Mouse (Mus musculus): Measurements from ENCODE around the gene Lrrtm3.

The Lrrtm3 gene

DNA sequence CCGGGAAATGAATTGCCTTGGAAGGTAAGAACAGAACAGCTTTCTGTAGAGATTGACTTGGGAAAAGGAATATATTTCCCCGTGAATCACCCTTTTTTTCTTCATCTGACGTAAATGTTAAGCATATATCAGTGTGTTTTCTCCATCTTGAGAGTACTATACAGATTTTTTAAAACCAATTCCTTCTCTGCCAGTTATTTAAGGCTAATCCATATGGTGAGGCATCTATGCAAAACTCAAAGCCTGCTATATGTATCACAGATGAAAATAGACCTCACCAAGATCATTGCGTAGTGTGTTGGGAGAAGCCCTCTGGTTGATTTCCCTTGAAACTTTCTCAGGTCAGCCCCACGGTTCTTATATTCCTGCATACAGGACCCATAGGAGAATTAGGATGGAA lies 195.5 kb downstream of the Lrrtm3 start:
- DNase-seq (ENCODE audit: low read depth, low spot score): no peak

DNA sequence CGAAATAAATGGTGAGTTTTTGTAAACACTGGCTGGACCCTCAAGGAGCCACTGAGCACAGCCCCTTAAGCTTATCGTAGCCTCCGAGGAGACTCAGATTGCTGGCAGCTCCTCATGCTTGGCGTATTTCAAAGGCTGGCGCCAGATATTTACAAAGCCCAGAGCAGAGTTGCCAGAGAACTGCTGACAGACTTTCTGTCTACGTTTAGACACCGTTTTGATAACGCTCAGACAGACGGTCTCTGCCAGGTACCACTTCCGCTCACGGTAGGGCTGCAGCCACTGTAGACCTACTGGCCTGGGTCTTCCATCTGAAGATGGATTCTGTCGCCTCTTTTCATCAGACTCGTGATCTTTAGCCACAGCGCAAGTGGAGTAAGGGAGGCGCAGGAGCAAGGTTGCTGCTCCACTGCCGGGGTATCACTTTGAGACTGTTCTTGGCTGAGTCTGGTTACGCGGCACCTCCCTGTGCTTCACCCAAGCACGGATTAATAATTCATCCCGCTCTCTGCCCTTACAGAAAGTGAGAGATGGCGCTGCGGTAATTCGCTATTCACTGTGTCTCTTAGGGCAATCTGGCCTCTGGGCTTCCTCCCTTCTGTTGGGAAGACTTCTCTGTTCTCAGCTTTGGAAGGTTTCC lies 203.5 kb downstream of the Lrrtm3 start:
- no peak for DNase-seq (ENCODE audit: low read depth, low spot score)

DNA sequence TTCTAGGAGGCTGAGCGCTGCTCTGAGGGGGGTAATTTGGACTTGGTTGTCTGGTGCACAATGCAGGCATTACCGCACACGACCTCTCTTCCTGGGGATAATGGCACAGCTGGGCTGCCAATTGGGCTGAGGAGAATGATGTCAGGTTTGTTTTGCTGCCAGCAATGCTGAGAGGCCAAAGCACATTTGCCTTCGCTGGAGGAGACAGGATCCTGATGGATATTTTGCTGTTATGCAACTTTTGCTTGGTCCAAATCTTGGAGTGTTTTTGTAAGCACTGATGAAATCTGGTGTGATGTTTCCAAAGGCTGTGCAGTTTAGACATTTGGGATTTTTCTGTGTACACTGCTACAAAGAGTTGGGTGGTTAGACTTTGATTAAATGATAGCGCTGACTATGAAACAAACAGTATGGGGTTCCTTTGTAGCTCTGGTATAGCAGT lies 209.6 kb downstream of the Lrrtm3 start:
- no peak for DNase-seq (ENCODE audit: low read depth, low spot score)
